Mouse (Mus musculus) ovary, adult 18-20 months (tissue): Measurements from ENCODE around the gene Tfip11.
"Not testable (repeated sequence)": the region's sequence is repeated elsewhere in the genome, so short reads cannot be mapped to it uniquely, and the experiment has no call there.

Experiments used
- DNase-seq: peaks from one replicate; pipeline ENCODE4 v3.0.0; 2022; ENCODE audit warnings: low spot score, mixed read lengths

The Tfip11 gene

GRCm38 (mm10) chr5:112289819-112290535 is 36.2 kb upstream of the Tfip11 start:
- no peak for DNase-seq

- DNase-seq: no peak
Measured at GRCm38 (mm10) chr5:112290536-112290880, 35.6 kb upstream of the Tfip11 start.

- no peak for DNase-seq
Measured at GRCm38 (mm10) chr5:112291866-112292265, 34.3 kb upstream of the Tfip11 start.

- DNase-seq: no peak
Measured at GRCm38 (mm10) chr5:112292343-112292980, 33.7 kb upstream of the Tfip11 start.

GRCm38 (mm10) chr5:112293800-112294199 is 32.4 kb upstream of the Tfip11 start:
- no peak for DNase-seq

GRCm38 (mm10) chr5:112294696-112295095 is 31.5 kb upstream of the Tfip11 start:
- no peak for DNase-seq

GRCm38 (mm10) chr5:112295162-112295561 is 31.0 kb upstream of the Tfip11 start:
- DNase-seq: no peak

GRCm38 (mm10) chr5:112295564-112295963 is 30.6 kb upstream of the Tfip11 start:
- DNase-seq: no peak

GRCm38 (mm10) chr5:112296404-112297181 is 29.6 kb upstream of the Tfip11 start:
- no peak for DNase-seq

GRCm38 (mm10) chr5:112297257-112297656 is 28.9 kb upstream of the Tfip11 start:
- DNase-seq: no peak

- DNase-seq: peak; percentile 70
Measured at GRCm38 (mm10) chr5:112298226-112298988, 27.8 kb upstream of the Tfip11 start.

GRCm38 (mm10) chr5:112299399-112299798 is 26.8 kb upstream of the Tfip11 start:
- DNase-seq: no peak

- no peak for DNase-seq
Measured at GRCm38 (mm10) chr5:112300112-112300511, 26.0 kb upstream of the Tfip11 start.

GRCm38 (mm10) chr5:112300721-112301308 is 25.3 kb upstream of the Tfip11 start:
- DNase-seq: no peak

- no peak for DNase-seq
Measured at GRCm38 (mm10) chr5:112301694-112302093, 24.5 kb upstream of the Tfip11 start.

- no peak for DNase-seq
Measured at GRCm38 (mm10) chr5:112302310-112302709, 23.8 kb upstream of the Tfip11 start.

- no peak for DNase-seq
Measured at GRCm38 (mm10) chr5:112305842-112306241, 20.3 kb upstream of the Tfip11 start.

- DNase-seq: no peak
Measured at GRCm38 (mm10) chr5:112313222-112313885, 12.8 kb upstream of the Tfip11 start.

- no peak for DNase-seq
Measured at GRCm38 (mm10) chr5:112316468-112316867, 9.7 kb upstream of the Tfip11 start.

- DNase-seq: no peak
Measured at GRCm38 (mm10) chr5:112317328-112317727, 8.8 kb upstream of the Tfip11 start.

GRCm38 (mm10) chr5:112319343-112319742 is 6.8 kb upstream of the Tfip11 start:
- not testable (repeated sequence) for DNase-seq
